Mouse (Mus musculus): ENCODE results near the gene Pctp. TPM values are rescaled to one million over a fixed set of nuclear protein-coding genes. Genes with fewer than 3 reads are reported as not detected.

Pctp gene
- total and polyA plus RNA-seq, 3 experiments: 24.6 to 31.8 (median 28.0) TPM

GRCm38 (mm10) chr11:89950691-89951270 lies 51.9 kb downstream of the Pctp start:
- DNase-seq (ENCODE audit: extremely low read depth): no peak
- TF ChIP-seq TBP (conservative IDR thresholded peaks at IDR 0.05; ENCODE audit: low read depth, low read length) (no peak), ZMIZ1 (IDR thresholded peaks at IDR 0.05; ENCODE audit: low read depth, low read length) (no peak), BHLHE40 (IDR thresholded peaks at IDR 0.05; ENCODE audit: low read depth, low read length) (no peak), IRF4 (IDR thresholded peaks at IDR 0.05; ENCODE audit: low read depth, low read length) (no peak), GABPA (IDR thresholded peaks at IDR 0.05; ENCODE audit: insufficient replicate concordance, low read depth, low read length) (no peak), MAFK (IDR thresholded peaks at IDR 0.05; ENCODE audit: insufficient replicate concordance, low read length) (no peak), SIN3A (IDR thresholded peaks at IDR 0.05; ENCODE audit: low read length) (no peak), MXI1 (IDR thresholded peaks at IDR 0.05; ENCODE audit: low read depth, low read length) (no peak), MYC (IDR thresholded peaks at IDR 0.05; ENCODE audit: low read depth, low read length) (no peak), ZC3H11A (IDR thresholded peaks at IDR 0.05; ENCODE audit: low read depth, low read length) (no peak), UBTF (IDR thresholded peaks at IDR 0.05; ENCODE audit: low read depth, low read length) (no peak)
- H3K4me1 ChIP-seq (ENCODE audit: control insufficient read depth in 1 of 2, insufficient read depth in 2 of 2): peaks cover 0 to 7% of the 10 kb centered on the region in 2 experiments; a peak in 2 of 4 replicates
- no peak overlapping the region for H3K9ac ChIP-seq (ENCODE audit: insufficient read depth, low read depth)
- H3K79me2 ChIP-seq (replicated peaks; ENCODE audit: control insufficient read depth, extremely low read depth, insufficient read depth, poor library complexity, severe bottlenecking): no peaks in the 10 kb centered on the region
- H3K4me3 ChIP-seq (replicated peaks in 1 of 3; ENCODE audit: low read depth in 2 of 3, low read length in 2 of 3, poor library complexity in 1 of 3): no peak overlapping the region
- in situ Hi-C loops (cut with MboI; ENCODE audit: low pct_ligation_motif_present, low pct_unique_long_range_greater_than_20kb, low sequenced_read_pairs) (no loop called here), dilution Hi-C loops (cut with MboI; ENCODE audit: extremely low pct_ligation_motif_present, extremely low pct_unique_long_range_greater_than_20kb, low sequenced_read_pairs) (no loop called here)
- H3K9me3 ChIP-seq (replicated peaks; ENCODE audit: low read length): no peaks in the 10 kb centered on the region
- H3K4me2 ChIP-seq (ENCODE audit: insufficient read depth, low read depth, poor library complexity, severe bottlenecking): no peak overlapping the region
- no peak overlapping the region for H3K27ac ChIP-seq (ENCODE audit: insufficient read depth, low read depth)
- no peaks in the 10 kb centered on the region for H3K36me3 ChIP-seq (replicated peaks in 1 of 2; ENCODE audit: control insufficient read depth in 1 of 2, insufficient read depth in 1 of 2, low read length in 1 of 2)
- no peaks in the 10 kb centered on the region for H3K27me3 ChIP-seq (replicated peaks)

- no peaks in the 10 kb centered on the region for H3K27me3 ChIP-seq (replicated peaks)
- H3K4me2 ChIP-seq (ENCODE audit: insufficient read depth, low read depth, poor library complexity, severe bottlenecking): no peak overlapping the region
- peaks cover 0 to 7% of the 10 kb centered on the region in 2 experiments; a peak in 2 of 4 replicates for H3K4me1 ChIP-seq (ENCODE audit: control insufficient read depth in 1 of 2, insufficient read depth in 2 of 2)
- dilution Hi-C loops (cut with MboI; ENCODE audit: extremely low pct_ligation_motif_present, extremely low pct_unique_long_range_greater_than_20kb, low sequenced_read_pairs): no loop called here
- H3K79me2 ChIP-seq (replicated peaks; ENCODE audit: control insufficient read depth, extremely low read depth, insufficient read depth, poor library complexity, severe bottlenecking): no peaks in the 10 kb centered on the region
- DNase-seq (ENCODE audit: extremely low read depth): no peak
- no peaks in the 10 kb centered on the region for H3K36me3 ChIP-seq (replicated peaks in 1 of 2; ENCODE audit: control insufficient read depth in 1 of 2, insufficient read depth in 1 of 2, low read length in 1 of 2)
- no peaks in the 10 kb centered on the region for H3K9me3 ChIP-seq (replicated peaks; ENCODE audit: low read length)
- no peak overlapping the region for H3K27ac ChIP-seq (ENCODE audit: insufficient read depth, low read depth)
- in situ Hi-C loops (cut with MboI; ENCODE audit: low pct_ligation_motif_present, low pct_unique_long_range_greater_than_20kb, low sequenced_read_pairs): no loop called here
- H3K9ac ChIP-seq (ENCODE audit: insufficient read depth, low read depth): no peak overlapping the region
- H3K4me3 ChIP-seq (replicated peaks in 1 of 3; ENCODE audit: low read depth in 2 of 3, low read length in 2 of 3, poor library complexity in 1 of 3): no peak overlapping the region
- TF ChIP-seq MAFK (IDR thresholded peaks at IDR 0.05; ENCODE audit: insufficient replicate concordance, low read length) (no peak), SIN3A (IDR thresholded peaks at IDR 0.05; ENCODE audit: low read length) (no peak), UBTF (IDR thresholded peaks at IDR 0.05; ENCODE audit: low read depth, low read length) (no peak), USF2 (conservative IDR thresholded peaks at IDR 0.05; ENCODE audit: low read depth, low read length) (no peak), USF1 (IDR thresholded peaks at IDR 0.05; ENCODE audit: low read depth, low read length) (no peak), ETS1 (conservative IDR thresholded peaks at IDR 0.05; ENCODE audit: low read depth, low read length) (no peak), IRF4 (IDR thresholded peaks at IDR 0.05; ENCODE audit: low read depth, low read length) (no peak), ELF1 (IDR thresholded peaks at IDR 0.05; ENCODE audit: low read depth, low read length) (no peak), EP300 (IDR thresholded peaks at IDR 0.05; ENCODE audit: low read length) (no peak), E2F4 (IDR thresholded peaks at IDR 0.05; ENCODE audit: insufficient replicate concordance, low read depth, low read length) (no peak), MXI1 (IDR thresholded peaks at IDR 0.05; ENCODE audit: low read depth, low read length) (no peak), RAD21 (IDR thresholded peaks at IDR 0.05; ENCODE audit: low read depth, low read length) (no peak), TCF12 (IDR thresholded peaks at IDR 0.05; ENCODE audit: low read depth, low read length) (no peak)
These were observed 54.9 kb downstream of the Pctp start for GRCm38 (mm10) chr11:89947806-89948205.

Data from CH12.LX (cell line).